Mouse (Mus musculus): ENCODE results near the gene Rtl8a. TPM values are rescaled to one million over a fixed set of nuclear protein-coding genes. Genes with fewer than 3 reads are reported as not detected.
"Not testable (repeated sequence)": the region's sequence is repeated elsewhere in the genome, so short reads cannot be mapped to it uniquely, and the experiment has no call there.

The Rtl8a gene
- 100 to 1,000 TPM; 275 to 356 TPM for total RNA-seq (2021)
- long read RNA-seq, experiment 1, transcript Rtl8a-201 (1 exons, 1,195 nt): major isoform, 225 of 226 reads
- long read RNA-seq, experiment 1, partial matches to known transcripts: 0 of 226 reads
- long read RNA-seq, experiment 1, other reads (novel, unspliced or antisense): 1 of 226 reads
- long read RNA-seq, experiment 2, transcript Rtl8a-201 (1 exons, 1,195 nt): major isoform, 130 of 130 reads
- long read RNA-seq, experiment 2, partial matches to known transcripts: 0 of 130 reads
- long read RNA-seq, experiment 2, other reads (novel, unspliced or antisense): 0 of 130 reads

GRCm38 (mm10) chrX:53642980-53643961 lies at the start of gene Rtl8a:
Rtl8a (minus strand) TSS chrX:53643682.
- intact Hi-C loops (cut with DNase I): not testable (repeated sequence)
- peak; percentile 65 to 68 for DNase-seq (ENCODE audit: low spot score in 2 of 2)

- DNase-seq (ENCODE audit: low spot score in 2 of 2): no peak
- intact Hi-C loops (cut with DNase I): no loop called here
Observed at GRCm38 (mm10) chrX:53693141-53693540, 49.7 kb upstream of the Rtl8a start.

DNA sequence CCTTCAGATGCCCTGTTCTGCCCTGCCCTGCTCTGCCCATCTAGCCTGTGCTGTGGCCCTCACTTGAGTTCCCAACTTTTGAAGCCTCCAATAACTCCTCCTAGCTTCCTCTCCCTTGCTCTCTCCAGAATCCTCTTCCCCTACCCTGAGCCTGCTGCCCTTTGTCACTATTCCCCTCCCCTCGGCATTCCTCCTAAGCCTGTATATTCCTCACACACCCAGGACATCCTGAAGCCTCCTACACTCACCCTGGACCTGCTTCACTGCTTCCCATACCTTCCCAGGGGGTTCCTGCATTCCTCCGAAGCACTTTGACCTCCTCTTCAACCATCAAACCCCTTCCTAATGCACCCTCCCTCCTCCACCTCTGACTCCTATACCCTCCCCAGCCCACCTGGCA lies 48.6 kb upstream of the Rtl8a start:
- no peak for DNase-seq (ENCODE audit: low spot score in 2 of 2)
- intact Hi-C loops (cut with DNase I): no loop called here

GRCm38 (mm10) chrX:53684676-53685075 lies 41.2 kb upstream of the Rtl8a start:
- intact Hi-C loops (cut with DNase I); DNase-seq (ENCODE audit: low spot score in 2 of 2): not testable (repeated sequence)

DNA sequence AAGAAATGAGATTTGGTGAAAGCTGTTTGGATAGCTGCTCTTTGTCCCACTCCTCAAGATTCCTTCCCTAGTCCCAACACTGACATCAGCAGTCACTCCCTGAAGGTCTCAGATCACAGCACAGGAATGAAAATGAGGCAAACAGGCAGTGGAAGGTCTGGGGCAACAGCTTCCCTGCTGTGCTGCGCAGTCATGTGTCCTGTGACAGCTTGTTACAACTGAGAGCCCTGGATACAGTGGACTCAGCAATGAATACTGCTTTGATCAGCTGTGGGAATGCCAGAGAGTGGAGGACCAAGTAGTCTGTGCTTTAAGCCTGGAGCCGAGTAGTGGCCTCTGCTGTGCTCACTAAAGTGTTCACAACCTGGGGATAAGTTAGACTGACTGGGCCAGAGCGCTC lies 39.2 kb upstream of the Rtl8a start:
- DNase-seq (ENCODE audit: low spot score in 2 of 2); intact Hi-C loops (cut with DNase I): not testable (repeated sequence)

- intact Hi-C loops (cut with DNase I): not testable (repeated sequence)
- DNase-seq (ENCODE audit: low spot score in 2 of 2): peak; percentile 49 to 82
Observed at GRCm38 (mm10) chrX:53676943-53677342, 33.5 kb upstream of the Rtl8a start.

- DNase-seq (ENCODE audit: low spot score in 2 of 2): peak in 1 of 2 experiments; percentile 28
- intact Hi-C loops (cut with DNase I): loop anchor here (5.0 kb wide), 1 partner anchor 63 kb away; the partner anchor contains the start of genes Gm14597 and Rtl8c
Observed at GRCm38 (mm10) chrX:53670696-53671095, 27.2 kb upstream of the Rtl8a start.

DNA sequence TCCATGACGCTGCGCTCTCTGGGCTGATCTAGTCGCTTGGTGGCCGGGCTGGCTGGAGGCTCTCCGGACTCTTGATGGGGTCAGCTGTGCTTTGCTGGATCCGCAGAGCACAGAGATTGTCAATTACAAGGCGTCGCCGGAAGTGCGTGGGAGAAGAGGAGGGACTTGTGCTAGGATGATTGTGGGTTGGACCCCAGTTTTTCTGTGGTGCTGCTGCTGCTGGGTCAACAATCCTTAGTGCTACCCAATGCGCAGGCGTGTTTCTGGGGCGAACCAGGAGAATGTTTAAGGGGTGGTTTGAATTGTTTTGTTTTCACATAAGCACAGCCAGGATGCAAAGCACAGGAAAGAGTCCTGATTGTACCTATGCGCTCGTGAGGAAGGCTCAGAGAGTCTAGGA lies 26.8 kb upstream of the Rtl8a start, which contains the start of gene Rtl8b:
Gene Rtl8b (minus strand): TSS at position 115 of the 400 bp plus-strand sequence.
- peak; percentile 82 to 90 for DNase-seq (ENCODE audit: low spot score in 2 of 2)
- intact Hi-C loops (cut with DNase I): loop anchor here (5.0 kb wide), 1 partner anchor 63 kb away; the partner anchor contains the start of genes Gm14597 and Rtl8c

- not testable (repeated sequence) for DNase-seq (ENCODE audit: low spot score in 2 of 2)
- intact Hi-C loops (cut with DNase I): loop anchor here (5.0 kb wide), 1 partner anchor 62 kb away; the partner anchor contains the start of genes Gm14597 and Rtl8c
Observed at GRCm38 (mm10) chrX:53669557-53670270, 26.2 kb upstream of the Rtl8a start.

GRCm38 (mm10) chrX:53652917-53653316 lies 9.4 kb upstream of the Rtl8a start:
- intact Hi-C loops (cut with DNase I); DNase-seq (ENCODE audit: low spot score in 2 of 2): not testable (repeated sequence)

DNA sequence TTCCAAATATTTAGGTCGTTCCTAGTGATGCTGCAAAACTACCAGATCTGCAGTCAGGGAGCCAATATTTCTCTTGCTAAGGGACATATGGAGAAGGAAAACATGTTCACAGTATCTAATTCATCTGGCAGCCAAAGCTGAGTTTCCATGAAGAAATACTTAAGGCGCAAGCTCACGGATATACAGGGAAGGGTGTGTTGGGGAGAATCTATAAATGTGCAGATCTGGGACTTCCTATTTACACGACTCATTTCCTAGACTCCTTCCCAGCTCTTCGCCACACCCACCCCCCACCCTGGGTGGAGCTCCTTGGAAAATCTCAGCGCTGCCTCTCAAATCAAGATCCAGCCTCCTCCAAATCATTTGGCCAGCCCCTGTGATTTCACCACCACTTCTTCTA lies 2.4 kb upstream of the Rtl8a start:
- DNase-seq (ENCODE audit: low spot score in 2 of 2): peak in 1 of 2 experiments; percentile 9
- intact Hi-C loops (cut with DNase I): no loop called here

DNA sequence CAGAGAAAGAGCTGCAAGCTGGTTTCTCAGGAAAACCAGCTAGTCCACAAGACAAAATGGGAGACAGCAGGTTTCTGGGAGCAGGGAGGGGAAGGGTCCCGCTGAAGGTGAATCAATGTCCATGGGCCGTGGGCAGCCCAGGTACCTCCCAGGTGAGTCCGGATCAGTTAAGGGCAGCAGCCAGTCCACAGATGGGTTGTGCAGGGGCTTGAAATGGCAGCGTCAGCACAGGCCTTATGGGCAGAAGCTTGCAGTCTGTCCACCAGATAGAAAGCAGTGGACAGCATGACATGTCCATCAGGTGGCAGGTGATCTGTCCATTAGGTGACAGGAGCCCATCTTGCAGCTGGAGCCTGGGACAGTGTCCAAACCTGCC lies 890 bp downstream of the Rtl8a start:
- peak in 1 of 2 experiments; percentile 5 for DNase-seq (ENCODE audit: low spot score in 2 of 2)
- intact Hi-C loops (cut with DNase I): not testable (repeated sequence)

- intact Hi-C loops (cut with DNase I); DNase-seq (ENCODE audit: low spot score in 2 of 2): not testable (repeated sequence)
Observed at GRCm38 (mm10) chrX:53638107-53638506, 5.4 kb downstream of the Rtl8a start.

GRCm38 (mm10) chrX:53611395-53611794 lies 32.1 kb downstream of the Rtl8a start:
- intact Hi-C loops (cut with DNase I); DNase-seq (ENCODE audit: low spot score in 2 of 2): not testable (repeated sequence)

DNA sequence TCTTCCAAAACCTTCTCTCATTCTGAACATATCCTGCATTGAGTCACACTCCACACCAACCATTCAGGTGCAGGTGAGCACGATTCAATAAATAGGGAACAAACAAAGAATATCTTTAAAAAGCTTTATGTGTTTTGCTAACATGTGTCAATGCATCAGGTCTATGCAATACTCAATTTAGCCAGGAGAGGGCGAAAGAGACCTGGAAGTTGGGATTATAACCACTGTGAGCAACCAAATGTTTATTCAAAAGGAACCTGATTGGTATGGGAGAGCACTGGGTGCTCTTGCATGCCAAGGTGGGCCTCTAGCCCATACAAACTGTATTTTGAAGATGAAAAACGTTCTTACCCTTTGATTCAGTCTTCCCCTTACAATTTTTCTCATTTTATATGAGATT lies 32.9 kb downstream of the Rtl8a start:
- intact Hi-C loops (cut with DNase I): no loop called here
- peak; percentile 83 for DNase-seq (ENCODE audit: low spot score in 2 of 2)

DNA sequence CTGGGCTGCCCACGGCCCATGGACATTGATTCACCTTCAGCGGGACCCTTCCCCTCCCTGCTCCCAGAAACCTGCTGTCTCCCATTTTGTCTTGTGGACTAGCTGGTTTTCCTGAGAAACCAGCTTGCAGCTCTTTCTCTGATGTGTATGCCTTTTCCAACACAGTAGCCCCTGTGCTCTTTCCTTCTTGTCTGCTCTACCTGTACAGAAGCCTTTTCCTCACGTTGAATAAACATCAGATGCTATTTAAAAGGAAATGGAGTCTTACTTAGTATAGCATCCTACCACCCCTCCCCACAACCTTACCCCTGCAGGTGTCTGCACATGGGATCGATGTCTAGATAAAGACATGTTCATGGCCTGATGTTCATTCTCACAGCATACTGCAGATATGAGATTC lies 34.6 kb downstream of the Rtl8a start, which contains the start of gene Gm14597:
Gene Gm14597 (minus strand): TSS at position 101 of the 400 bp plus-strand sequence.
- DNase-seq (ENCODE audit: low spot score in 2 of 2): not testable (repeated sequence)
- intact Hi-C loops (cut with DNase I): loop anchor here (5.0 kb wide), 1 partner anchor 63 kb away; the partner anchor contains the start of gene Rtl8b

DNA sequence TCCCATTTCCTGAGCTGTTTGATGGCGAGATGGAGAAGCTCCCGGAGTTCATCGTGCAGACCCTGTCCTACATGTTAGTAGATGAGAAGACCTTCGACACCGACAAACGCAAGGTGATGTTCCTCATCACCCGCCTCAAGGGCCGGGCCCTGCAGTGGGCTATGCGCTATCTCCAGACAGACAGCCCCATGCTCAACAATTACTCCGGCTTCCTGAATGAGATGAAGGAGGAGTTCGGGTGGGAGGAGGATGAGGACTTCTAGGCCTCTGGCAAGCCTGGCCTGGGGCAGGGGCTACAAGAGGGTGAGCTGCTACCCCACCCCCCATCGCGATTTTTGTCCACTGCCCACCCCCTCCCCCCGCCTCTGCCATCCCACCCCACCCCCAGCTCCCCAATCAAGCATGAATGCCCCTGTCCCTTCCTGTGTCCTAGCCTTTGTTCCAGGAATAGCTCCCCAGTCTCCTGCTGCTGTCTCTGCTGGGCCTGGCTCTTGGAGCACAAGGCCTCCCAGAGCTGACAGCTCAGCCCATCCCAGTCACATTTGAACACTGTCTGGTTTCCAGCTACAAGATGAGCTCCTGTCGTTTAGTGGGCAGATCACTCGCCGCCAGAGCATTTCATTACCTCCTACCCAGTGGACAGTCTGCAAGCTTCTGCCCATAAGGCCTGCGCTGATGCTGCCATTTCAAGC lies 35.2 kb downstream of the Rtl8a start:
- DNase-seq (ENCODE audit: low spot score in 2 of 2): peak; percentile 3 to 14

More for the DNA sequence above, 35.2 kb downstream of the Rtl8a start:
- intact Hi-C loops (cut with DNase I): loop anchor here (5.0 kb wide), 1 partner anchor 64 kb away; the partner anchor contains the start of gene Rtl8b
